Mouse (Mus musculus) inflammation-experienced regulatory T-cells, adult 6 months (primary cell): ENCODE measurements around the gene Slc37a2. TPM values are rescaled to one million over a fixed set of nuclear protein-coding genes. Genes with fewer than 3 reads are reported as not detected.
"Not testable (repeated sequence)": the region's sequence is repeated elsewhere in the genome, so short reads cannot be mapped to it uniquely, and the experiment has no call there.

ENCODE experiments used
- ATAC-seq: one replicate; pipeline ENCODE4 v1.8.0; 2017
- polyA plus RNA-seq, 3 experiments: library from polyadenylated mRNA; unstranded; fragments of 100-300 nt; shearing (Covaris generic); gene quantifications; one replicate each; pipeline ENCODE4 v1.2.1; 2017

The Slc37a2 gene
- 1 to 10 TPM; 2.5 to 3.6 (median 2.6) TPM for polyA plus RNA-seq

GRCm38 (mm10) chr9:37255149-37255888, at the start of gene Slc37a2:
Gene Slc37a2, minus strand, starts transcription at chr9:37255738.
- ATAC-seq: peak; percentile 91

GRCm38 (mm10) chr9:37301720-37302119, 46.2 kb upstream of the Slc37a2 start:
- ATAC-seq: no peak

DNA sequence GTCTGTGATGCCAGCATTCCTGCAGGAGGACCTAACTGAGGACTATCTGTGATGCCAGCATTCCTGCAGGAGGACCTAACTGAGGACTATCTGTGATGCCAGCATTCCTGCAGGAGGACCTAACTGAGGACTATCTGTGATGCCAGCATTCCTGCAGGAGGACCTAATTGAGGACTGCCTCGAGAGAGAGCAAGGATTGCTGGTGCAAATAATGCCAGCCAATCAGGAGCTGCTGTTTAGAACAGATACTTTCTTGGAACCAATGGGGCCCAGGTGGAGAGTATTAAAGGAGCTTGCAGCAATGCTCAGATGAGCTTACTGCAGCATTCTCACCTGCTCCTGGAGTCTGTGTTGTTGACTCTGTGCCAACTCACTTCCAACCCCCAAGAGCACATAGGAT, 45.0 kb upstream of the Slc37a2 start:
- not testable (repeated sequence) for ATAC-seq

- no peak for ATAC-seq
Observed at GRCm38 (mm10) chr9:37295586-37295985, 40.0 kb upstream of the Slc37a2 start.

GRCm38 (mm10) chr9:37266622-37267021, 11.1 kb upstream of the Slc37a2 start:
- ATAC-seq: no peak

DNA sequence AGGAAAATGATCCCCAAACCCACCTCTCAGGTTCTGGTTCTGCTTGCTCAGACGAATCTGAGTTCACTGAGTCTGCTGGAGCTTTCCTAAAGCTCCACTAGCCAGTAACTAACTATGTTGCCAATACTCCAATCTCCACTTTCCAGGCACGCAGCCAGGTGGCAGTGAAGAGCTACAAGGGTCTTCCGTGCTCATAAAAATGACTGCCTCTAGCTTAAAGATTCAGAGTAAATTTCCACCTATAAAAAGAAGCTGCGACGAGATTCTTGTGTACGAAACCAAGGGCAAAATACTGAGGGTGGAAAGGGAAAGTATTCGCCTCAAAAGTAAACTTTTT, 319 bp upstream of the Slc37a2 start:
- peak; percentile 72 for ATAC-seq

DNA sequence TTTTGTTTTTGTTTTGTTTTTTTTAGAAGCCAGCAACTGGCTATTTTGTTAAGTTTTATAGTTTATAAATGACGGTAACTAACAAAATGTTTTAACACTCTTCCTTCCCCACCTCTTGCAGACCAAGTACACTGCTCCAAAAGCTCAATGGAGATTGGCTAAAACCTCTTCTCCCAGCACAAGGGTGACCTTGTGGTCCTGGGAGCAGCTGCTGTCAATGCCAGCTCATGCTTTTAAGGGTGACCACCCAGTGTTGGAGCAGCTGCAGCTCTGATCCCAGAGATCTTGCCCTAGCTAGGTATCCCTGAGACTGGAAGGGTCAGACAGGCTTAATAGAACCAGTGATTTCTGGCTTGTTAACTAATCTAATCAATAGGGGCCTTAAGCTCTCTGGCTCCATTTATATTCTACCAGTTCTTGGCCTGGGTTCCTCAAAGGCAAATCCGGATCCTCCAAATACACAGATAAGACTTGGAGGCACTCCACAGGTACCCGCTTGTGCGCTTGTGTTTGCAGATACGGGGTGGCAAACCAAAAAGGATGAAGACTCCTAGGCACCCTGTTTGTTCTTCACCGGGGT, 917 bp downstream of the Slc37a2 start:
- no peak for ATAC-seq

GRCm38 (mm10) chr9:37250631-37251030, 4.9 kb downstream of the Slc37a2 start:
- no peak for ATAC-seq

- ATAC-seq: no peak
Observed at GRCm38 (mm10) chr9:37249976-37250375, 5.6 kb downstream of the Slc37a2 start.

DNA sequence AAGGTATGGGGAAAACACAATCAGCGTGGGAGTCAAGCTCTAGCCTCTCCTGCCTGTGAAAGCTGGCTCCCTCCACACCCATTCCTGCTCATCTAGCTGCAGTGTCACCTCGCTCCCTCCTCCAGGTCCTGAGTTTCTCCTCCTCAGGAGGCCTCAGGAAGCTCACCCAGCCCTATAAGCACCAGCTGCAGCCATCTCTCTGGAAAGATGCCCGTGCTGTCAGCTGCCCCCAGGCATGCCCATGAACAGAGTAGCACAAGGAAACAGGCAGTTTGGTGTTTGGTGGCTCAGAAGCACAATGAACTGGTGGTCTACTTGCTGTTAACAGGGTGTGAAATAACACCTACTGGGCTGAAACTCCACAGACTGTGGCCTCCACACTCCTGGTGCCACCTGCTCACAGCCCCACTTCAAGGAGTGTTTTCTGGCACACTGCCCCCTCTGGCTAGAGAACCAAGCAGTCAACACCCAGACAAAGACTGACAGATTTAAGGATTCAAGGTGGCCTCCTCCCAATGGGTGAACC, 7.1 kb downstream of the Slc37a2 start:
- no peak for ATAC-seq

- ATAC-seq: no peak
Observed at GRCm38 (mm10) chr9:37247429-37247828, 8.1 kb downstream of the Slc37a2 start.

DNA sequence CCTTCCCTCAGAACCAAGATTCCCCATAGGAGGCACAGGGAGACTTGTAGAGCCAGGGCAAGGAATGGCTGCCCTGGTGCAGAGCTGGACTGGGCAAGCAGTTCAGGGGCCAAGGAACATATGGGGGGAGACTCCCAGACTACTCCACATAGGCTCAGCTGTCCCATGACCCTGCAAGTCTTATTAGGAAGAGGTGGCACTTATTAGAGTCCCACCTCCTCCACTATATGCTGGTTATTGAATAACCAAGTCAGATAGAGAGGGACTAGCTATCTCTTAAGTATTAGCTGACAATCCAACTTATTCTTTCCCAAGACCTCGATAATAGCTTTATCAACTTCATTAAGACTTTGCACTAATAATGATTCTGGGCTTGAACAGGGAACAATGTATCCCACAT, 9.7 kb downstream of the Slc37a2 start:
- no peak for ATAC-seq

DNA sequence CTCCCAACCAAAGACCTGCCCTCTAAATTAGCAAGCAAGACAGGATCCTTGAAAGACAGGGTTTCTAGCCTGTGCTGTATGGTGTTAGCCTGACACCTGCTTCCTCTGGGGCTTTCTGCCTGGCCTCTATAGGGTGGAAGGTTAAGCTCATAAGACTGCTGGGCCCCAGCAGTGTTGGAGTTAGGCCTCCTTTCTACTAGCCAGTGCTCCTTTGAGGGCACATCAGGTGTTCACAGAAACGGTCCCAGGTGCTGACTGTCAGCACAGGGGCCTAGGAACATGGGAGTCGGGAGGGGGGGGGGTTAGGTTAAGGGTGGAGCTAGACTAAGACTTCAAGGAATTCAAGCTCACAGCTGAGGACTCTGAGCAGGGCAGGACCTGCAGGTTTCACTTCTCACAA, 10.1 kb downstream of the Slc37a2 start:
- ATAC-seq: no peak

GRCm38 (mm10) chr9:37244600-37244999, 10.9 kb downstream of the Slc37a2 start:
- ATAC-seq: peak; percentile 39

GRCm38 (mm10) chr9:37242764-37243163, 12.8 kb downstream of the Slc37a2 start:
- ATAC-seq: no peak

DNA sequence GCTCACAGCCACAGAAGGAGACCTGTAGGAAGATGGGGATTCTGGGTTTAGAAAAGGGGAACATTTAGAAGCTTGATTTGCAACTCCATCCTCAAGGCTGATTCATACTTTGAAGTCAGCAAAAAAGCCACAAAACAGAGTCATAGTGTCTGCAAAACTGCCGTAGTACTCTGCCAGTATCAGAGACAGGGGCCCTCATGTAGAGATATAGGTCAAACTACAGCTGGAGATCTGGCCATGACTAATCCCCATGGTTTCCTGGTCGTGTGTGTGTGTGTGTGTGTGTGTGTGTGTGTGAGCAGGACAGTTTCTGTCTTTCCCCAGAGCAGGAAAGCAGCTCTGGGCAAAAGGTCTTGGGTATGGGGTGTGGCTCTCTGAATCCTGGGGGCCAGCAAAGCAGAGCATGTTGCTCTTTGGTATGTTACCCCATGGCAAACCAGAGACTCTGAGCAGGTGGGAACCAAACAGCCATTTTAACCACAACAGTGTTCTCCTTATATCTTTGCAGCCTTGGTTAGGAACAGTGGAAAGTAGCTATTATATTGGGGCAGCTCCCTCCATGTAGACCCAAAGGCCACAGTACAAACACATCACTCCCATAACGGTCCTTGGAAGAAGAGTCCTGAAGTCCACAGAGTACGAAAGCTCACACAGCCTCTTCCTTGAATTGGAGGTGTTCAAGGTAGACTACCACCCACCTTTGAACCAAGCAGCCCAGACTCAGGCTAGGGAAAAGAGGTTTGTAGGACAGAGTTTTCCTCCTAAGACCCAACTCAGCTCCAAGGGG, 19.4 kb downstream of the Slc37a2 start:
- ATAC-seq: peak; percentile 35

DNA sequence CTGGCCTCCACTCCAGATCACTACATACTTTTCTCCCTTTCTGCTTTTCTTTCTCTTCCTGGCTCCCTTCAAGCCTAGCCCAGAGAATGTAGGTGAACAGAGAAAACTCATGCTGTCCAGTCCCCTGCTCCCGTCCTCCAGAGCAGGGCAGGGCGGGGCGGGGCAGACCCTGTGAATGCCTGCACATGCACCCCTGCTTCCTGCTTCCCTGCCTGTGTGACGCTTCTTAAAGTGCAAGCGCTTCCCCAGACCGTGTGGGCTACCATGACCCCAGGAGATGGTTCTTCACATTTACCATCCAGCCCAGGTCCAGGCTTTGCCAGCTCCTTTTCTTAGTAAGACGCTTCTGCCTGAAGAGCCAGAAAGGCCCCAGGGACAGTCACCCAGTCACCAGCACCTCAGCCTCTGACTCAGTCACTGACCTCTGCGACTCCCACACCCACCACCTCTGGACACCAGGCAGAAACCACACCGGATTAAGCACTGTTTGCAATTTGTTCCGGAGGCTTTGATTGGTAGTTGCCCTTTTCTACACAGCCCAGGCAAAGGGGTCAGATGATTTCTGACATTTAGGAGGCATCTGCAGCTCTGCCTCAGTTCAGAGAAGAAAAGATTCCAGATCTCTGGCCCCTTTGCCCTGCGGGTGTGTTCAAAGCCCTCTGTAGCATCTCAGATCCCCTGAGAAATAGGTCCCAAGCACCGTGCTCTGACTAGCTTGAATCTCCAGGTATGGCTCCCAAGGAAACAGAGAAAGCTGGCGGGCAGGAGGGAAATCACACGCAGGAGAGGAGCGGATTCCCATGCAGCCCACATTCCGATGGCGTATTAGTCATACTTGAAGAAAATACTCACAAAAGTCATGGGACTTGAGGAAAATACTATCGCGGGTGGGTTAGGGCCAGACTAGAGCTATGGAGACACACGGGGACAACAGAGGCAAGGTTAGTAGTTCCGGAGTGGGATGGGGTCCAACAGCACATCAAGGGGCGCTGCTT, 23.0 kb downstream of the Slc37a2 start:
- ATAC-seq: no peak

- ATAC-seq: peak; percentile 86
Observed at GRCm38 (mm10) chr9:37230486-37231195, 24.9 kb downstream of the Slc37a2 start.

GRCm38 (mm10) chr9:37229880-37230325, 25.6 kb downstream of the Slc37a2 start:
- ATAC-seq: peak; percentile 60

- no peak for ATAC-seq
Observed at GRCm38 (mm10) chr9:37225581-37225980, 30.0 kb downstream of the Slc37a2 start.

- no peak for ATAC-seq
Observed at GRCm38 (mm10) chr9:37220755-37221154, 34.8 kb downstream of the Slc37a2 start.
